Mouse (Mus musculus) hindlimb bud, embryonic 11.5 days (tissue): ENCODE results near the gene Olfr1039.
"Not testable (repeated sequence)": the region's sequence is repeated elsewhere in the genome, so short reads cannot be mapped to it uniquely, and the experiment has no call there.

ENCODE experiments used
- DNase-seq: peaks from one replicate; pipeline ENCODE4 v3.0.0-alpha.2; 2012; ENCODE audit warnings: low read depth, low spot score; ENCODE audit errors: extremely low spot score

Olfr1039 gene

DNA sequence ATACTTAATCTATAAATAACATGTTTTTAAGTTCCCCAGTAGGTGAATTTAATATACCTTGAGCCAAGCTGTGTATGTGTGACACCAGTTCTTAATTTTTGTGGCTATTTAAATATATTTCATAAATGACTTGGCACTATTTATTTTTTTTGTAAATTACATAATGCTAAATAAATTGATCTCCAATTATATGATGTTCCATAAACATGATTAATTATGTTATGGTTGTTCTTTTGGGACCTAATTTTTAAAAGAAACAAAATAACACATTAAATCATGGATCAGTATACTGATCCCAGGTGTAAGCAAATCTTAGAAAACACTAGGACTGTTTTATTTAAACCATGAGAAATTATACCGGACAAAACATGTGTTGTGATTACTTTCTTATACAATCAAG is at the start of gene Olfr1039:
Olfr1039 (minus strand) TSS at position 101 of the 400 bp plus-strand sequence.
- no peak for DNase-seq

DNA sequence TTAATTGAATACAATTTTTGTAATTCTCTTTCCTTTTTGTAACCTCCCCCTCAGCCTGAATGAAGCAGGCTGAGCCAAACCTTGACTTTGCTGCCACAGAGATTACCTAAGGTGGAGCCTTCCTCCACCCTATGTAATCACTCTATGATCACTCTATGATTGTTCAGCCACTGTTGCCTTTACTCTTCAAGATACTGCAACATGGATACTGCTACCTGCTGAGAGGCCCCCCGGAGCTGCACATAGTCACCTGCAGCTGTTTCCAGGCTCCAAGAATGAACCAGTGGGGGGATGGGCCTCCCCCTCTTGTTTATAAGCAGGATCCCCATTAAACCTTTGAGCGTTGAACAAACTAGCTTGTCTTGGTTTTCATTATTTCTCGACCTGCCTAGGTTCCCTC is 44.2 kb upstream of the Olfr1039 start:
- DNase-seq = no peak

DNA sequence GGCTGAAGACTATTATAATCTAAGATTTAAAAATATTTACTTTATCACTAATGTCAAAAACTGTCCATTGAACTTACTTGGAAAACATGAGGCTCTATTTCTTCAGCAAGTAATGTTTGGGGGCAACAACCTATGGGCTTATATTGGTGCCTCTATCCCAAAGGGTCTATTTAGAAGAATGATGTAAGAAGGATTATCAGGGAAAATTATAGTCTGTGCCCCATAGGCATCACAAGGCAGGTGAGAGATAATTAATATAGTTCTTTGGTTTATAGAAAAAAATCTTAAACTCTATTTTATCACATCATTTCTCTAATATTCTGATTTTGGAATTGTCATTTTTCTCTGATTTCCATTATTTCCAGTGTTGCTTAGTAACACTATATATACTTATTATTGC is 42.0 kb upstream of the Olfr1039 start, which contains the start of gene Olfr1044:
Olfr1044 (minus strand) TSS at position 101 of the 400 bp plus-strand sequence.
- DNase-seq = no peak

DNA sequence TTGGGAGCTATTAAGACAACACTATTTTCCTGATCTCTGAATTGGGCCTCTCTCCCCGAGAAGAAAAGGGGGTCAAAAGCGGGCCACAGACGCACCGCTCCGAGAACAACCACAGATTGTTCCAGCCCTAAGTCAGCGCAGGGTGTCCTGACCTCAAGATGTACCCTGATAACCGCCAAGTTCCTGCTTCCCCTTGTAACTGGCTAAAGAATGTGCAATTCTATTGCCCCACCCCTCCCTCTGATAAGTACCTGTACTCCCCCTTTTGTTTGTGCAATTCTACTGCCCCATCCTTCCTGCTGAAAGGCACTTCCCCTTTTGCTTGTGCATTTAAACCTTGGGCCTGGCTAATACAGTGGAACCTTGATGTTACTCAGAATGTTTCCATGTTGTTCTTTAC is 39.7 kb upstream of the Olfr1039 start:
- DNase-seq = not testable (repeated sequence)

DNA sequence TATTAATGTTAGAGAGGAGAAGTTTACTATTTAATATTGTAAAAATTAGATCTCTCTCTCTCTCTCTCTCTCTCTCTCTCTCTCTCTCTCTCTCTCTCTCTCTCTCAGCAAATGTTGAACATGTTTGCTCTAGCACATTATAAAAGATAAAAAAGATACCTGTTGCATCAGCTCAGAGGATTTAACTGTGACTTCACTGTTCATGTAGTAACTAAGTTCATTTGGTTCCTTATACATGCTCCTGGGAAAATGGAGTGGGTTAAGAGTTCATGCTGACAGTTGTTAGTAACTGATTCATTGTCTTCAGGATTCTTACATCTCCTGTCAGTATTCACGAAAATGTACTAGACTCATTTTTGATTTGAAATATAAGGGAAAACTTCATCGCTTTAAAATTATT is 31.7 kb upstream of the Olfr1039 start, which contains the start of gene Olfr1043:
Olfr1043 (minus strand) TSS at position 101 of the 400 bp plus-strand sequence.
- no peak for DNase-seq

DNA sequence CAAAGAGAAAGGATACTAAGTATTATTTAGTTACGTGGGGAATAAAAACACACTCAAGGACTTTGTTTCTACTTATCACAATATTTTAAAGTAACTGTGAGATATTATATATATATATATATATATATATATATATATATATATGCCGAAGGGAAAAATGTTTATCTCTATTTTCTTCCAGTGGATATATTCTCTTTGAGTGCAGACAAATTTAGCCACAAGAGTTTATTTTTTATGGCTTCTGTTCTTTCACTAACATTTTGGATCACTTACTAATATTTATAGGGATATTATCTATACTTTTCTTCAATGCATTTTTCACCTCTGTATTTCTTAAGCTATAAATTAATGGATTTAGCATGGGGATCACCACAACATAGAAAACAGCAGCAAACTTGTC is 26.0 kb upstream of the Olfr1039 start, which contains the start of gene Olfr1042:
Olfr1042 (minus strand) TSS at position 101 of the 400 bp plus-strand sequence.
- no peak for DNase-seq

DNA sequence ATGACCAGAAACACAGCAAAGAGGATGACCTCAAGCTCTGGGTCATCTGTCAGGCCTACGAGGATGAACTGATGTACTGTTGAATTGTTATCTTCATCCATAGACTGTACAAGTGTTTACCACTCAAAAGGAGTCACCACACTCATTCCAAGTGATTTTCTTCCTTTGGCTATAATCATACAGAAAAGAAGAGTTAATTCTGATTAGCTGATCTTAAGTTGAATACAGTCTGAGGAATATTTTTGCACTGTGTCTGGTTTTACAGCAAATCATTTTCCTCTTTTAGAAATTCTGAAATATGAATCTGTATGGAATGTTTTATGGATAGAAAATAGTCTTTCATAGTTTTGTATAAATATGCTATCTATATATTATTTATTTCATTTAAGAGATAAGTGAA is 10.9 kb upstream of the Olfr1039 start, which contains the start of gene Olfr1040:
Olfr1040 (minus strand) TSS at position 101 of the 400 bp plus-strand sequence.
- no peak for DNase-seq

DNA sequence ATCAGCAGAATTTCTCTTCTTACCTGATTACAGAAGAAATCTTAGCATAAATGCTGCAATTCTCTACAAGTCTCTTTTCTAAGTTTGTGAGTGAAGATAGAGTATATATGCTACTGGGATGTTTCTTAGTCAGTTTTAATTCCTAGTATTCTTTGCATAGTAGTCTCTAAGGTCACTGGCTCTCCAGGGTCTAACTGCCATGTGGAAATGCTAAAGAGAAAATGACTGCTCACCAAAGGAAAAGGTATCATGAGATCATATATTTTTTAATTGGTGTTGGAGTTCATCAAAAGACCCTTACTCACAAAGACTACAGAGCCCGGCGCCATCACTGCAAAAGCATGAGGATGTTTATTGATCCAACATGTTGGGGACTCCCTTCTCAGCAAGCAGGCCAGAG is 48.4 kb downstream of the Olfr1039 start, which contains the start of gene Olfr1037:
Olfr1037 (minus strand) TSS at position 101 of the 400 bp plus-strand sequence.
- no peak for DNase-seq

DNA sequence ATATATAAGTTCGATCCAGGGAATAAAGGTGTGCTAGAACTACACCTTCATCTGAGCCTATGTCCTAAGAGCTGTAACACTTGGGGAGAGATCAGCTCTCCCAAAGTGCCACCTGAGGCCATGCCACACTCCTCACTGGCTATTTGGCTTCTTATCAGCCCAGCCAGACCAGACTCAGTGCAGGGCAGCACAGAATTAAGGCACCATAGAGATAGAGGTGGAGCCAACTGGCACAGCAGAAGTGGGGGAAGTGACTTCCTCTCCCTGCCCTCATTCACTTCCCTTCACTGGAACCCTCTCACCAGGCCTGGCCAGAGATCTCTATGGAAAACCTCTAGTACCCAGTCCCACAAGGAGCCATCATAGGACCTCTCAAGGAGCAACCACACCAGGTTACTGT is 55.2 kb downstream of the Olfr1039 start:
- DNase-seq = not testable (repeated sequence)
